Mouse (Mus musculus) thymus, postnatal 25 days (tissue): Measurements from ENCODE around the gene Ccdc97.

Experiments used
- DNase-seq: peaks from one replicate; pipeline ENCODE4 v3.0.0; 2022

Gene Ccdc97

GRCm38 (mm10) chr7:25719761-25720610 lies 1.1 kb upstream of the Ccdc97 start:
- DNase-seq, result peak; percentile 72

- no peak for DNase-seq
Measured at GRCm38 (mm10) chr7:25717478-25717877, 1.4 kb downstream of the Ccdc97 start.

GRCm38 (mm10) chr7:25715731-25716271 lies 3.1 kb downstream of the Ccdc97 start:
- no peak for DNase-seq

- DNase-seq, result no peak
Measured at GRCm38 (mm10) chr7:25714581-25714980, 4.3 kb downstream of the Ccdc97 start.

- no peak for DNase-seq
Measured at GRCm38 (mm10) chr7:25712801-25713200, 6.1 kb downstream of the Ccdc97 start.

GRCm38 (mm10) chr7:25711731-25712197 lies 7.1 kb downstream of the Ccdc97 start:
- DNase-seq, result no peak

GRCm38 (mm10) chr7:25711165-25711564 lies 7.7 kb downstream of the Ccdc97 start:
- no peak for DNase-seq

GRCm38 (mm10) chr7:25710519-25711130 lies 8.3 kb downstream of the Ccdc97 start:
- DNase-seq, result no peak

- DNase-seq, result no peak
Measured at GRCm38 (mm10) chr7:25709961-25710360, 8.9 kb downstream of the Ccdc97 start.

GRCm38 (mm10) chr7:25707581-25708292 lies 11.2 kb downstream of the Ccdc97 start:
- DNase-seq, result no peak

GRCm38 (mm10) chr7:25706578-25707170 lies 12.2 kb downstream of the Ccdc97 start:
- DNase-seq, result no peak

- no peak for DNase-seq
Measured at GRCm38 (mm10) chr7:25705801-25706251, 13.1 kb downstream of the Ccdc97 start.

- DNase-seq, result no peak
Measured at GRCm38 (mm10) chr7:25704716-25705364, 14.0 kb downstream of the Ccdc97 start.

GRCm38 (mm10) chr7:25703793-25704494 lies 14.9 kb downstream of the Ccdc97 start:
- no peak for DNase-seq

GRCm38 (mm10) chr7:25702350-25702749 lies 16.5 kb downstream of the Ccdc97 start:
- DNase-seq, result no peak

- DNase-seq, result no peak
Measured at GRCm38 (mm10) chr7:25700732-25701131, 18.2 kb downstream of the Ccdc97 start.

- DNase-seq, result no peak
Measured at GRCm38 (mm10) chr7:25699851-25700250, 19.0 kb downstream of the Ccdc97 start.

- no peak for DNase-seq
Measured at GRCm38 (mm10) chr7:25694104-25694503, 24.8 kb downstream of the Ccdc97 start.

GRCm38 (mm10) chr7:25690051-25690450 lies 28.8 kb downstream of the Ccdc97 start:
- no peak for DNase-seq

- DNase-seq, result no peak
Measured at GRCm38 (mm10) chr7:25689603-25690021, 29.3 kb downstream of the Ccdc97 start.

- DNase-seq, result peak; percentile 81
Measured at GRCm38 (mm10) chr7:25688810-25689586, 29.9 kb downstream of the Ccdc97 start.
